Mouse (Mus musculus) pancreas, adult 10 weeks (tissue): ENCODE results near the gene Zfp637. TPM values are rescaled to one million over a fixed set of nuclear protein-coding genes. Genes with fewer than 3 reads are reported as not detected.

Experiments used
- polyA plus RNA-seq: library from polyadenylated mRNA; stranded (reverse); fragments of 350-450 nt; fragmentation: Illumina TruSeq; extraction: RNeasy Lipid Tissue Mini Kit (QIAGEN cat#74804); gene quantifications from one replicate; pipeline ENCODE4 v1.2.3, GENCODE M21; 2015; ENCODE audit warnings: low read depth, low replicate concordance; ENCODE audit not compliant: insufficient read depth

Zfp637 gene
- 12.3 TPM for polyA plus RNA-seq

DNA sequence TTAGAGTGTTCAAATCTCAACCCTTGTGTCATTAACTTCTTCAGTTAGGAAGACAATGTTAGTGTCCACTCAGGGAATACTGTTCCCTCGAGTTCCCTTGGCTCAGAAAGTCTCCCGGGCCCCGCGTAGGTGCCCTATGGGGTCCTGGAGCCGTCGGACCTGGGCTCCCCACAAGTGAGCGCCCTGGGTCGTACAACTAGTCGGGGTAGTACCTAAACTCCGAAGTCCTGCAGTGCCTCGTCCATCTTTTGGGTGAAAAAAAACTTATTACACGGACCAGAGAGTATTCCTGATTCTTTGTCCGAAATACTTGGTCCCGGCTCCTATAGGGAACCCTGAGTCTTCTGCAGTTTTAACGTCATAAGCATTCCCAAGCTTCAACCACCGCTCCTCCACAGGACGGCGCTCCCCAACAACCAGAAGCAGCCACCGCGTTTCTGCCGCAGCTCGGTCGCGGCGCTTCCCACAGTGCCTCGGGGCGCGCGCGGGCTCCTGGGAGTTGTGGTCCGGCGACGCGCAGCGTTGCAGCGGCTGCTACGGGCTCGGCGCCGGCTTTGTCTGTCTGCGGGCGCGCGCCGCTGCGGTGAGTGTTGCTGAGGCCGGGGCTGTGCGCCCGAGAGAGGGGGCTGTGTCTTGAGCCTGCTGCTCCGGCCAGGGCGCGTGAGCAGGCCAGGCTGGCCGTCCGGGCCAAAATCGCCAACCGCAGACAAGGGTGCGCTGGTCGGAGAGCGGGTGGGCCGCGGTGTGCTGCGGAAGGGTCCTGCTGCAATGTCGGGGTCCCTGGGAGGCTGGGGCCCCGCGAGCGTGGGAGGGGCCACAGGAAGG is at the start of gene Zfp637:
Zfp637 (plus strand) TSS at position 495 of the 825 bp plus-strand sequence.

GRCm38 (mm10) chr6:117861848-117862247 is 20.9 kb downstream of the Zfp637 start, which contains the start of gene Zfp239:
Gene Zfp239 (plus strand): TSS chr6:117862100.

Other genes starting within 250 kb of the Zfp637 start
- gene Zfp239, start 20.9 kb downstream of the Zfp637 start, polyA plus RNA-seq, result not detected
- gene Hnrnpf, start 59.1 kb downstream of the Zfp637 start, polyA plus RNA-seq, result 45.0 TPM
- gene Fxyd4, start 96.5 kb downstream of the Zfp637 start, polyA plus RNA-seq, result not detected
- gene Rasgef1a, start 170.3 kb downstream of the Zfp637 start, polyA plus RNA-seq, result 0.54 TPM